Mouse (Mus musculus): Measurements from ENCODE around the gene Arap1.

DNA sequence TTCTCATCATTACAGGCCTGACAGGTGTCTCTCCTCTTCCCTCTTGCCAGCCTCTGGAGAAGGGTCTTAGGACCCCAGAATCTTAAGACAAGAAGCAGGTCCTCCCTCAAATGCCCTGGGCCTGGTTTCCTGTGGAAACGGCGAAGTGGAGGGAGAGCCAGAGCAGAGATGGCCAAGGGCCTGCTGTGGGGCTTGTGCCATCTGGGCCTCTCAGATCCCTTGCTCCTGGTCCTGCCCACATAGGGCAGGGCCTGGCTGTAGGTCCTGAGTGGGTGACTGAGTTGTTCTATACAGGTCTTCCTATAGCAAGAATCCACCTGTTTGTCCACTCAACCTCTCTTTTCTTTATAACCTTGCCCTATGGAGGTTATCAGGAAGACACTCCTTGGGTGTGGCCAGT is 12.6 kb upstream of the Arap1 start:
- TF ChIP-seq CTCF (IDR thresholded peaks at IDR 0.05; ENCODE audit: borderline replicate concordance, insufficient read depth, low read depth, low read length) (no peak), POLR2A (IDR thresholded peaks at IDR 0.05; ENCODE audit: borderline replicate concordance, insufficient read depth, low read length) (no peak)
